Mouse (Mus musculus) olfactory bulb, adult 2 months (tissue): ENCODE measurements around the gene Plagl1.

Source experiments
- CTCF ChIP-seq: fragments of 200-500 bp; IDR thresholded peaks from 2 replicates; pipeline ENCODE4 v1.5.1; 2012; ENCODE audit warnings: low read depth, mild to moderate bottlenecking, low read length, moderate library complexity; ENCODE audit not compliant: insufficient read depth
- POLR2A ChIP-seq: fragments of 200-500 bp; IDR thresholded peaks from 2 replicates; pipeline ENCODE4 v1.6.1; 2012; ENCODE audit warnings: mild to moderate bottlenecking, low read depth, low read length, moderate library complexity; ENCODE audit not compliant: insufficient read depth

DNA sequence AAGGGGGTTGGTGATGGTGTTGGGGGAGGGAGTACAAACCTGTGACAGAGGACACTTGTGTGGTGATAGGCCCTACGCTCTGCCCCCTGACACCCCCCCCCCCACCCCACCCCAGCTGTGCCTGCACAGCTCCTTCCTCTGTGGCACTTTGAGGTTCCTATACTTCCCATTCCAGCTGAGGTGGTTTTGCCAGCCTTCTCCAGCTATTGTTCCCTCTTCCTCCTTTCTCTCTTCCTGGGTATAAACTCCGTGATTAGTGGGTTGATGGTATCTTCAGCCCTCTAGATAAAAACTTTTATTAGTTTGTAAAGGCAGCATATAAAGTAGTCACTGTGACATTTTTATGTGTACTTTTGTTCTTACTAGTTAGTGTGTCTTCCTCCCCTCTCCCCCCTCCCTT, 59.0 kb downstream of the Plagl1 start:
- no peak for TF ChIP-seq POLR2A
- no peak for TF ChIP-seq CTCF
